Mouse (Mus musculus) megakaryocyte, embryonic 14.5 days (primary cell): Measurements from ENCODE around the gene Cept1.

Source experiments
- FLI1 ChIP-seq: IDR thresholded peaks from 2 replicates; pipeline ENCODE4 v1.6.1; 2012; ENCODE audit warnings: low read length, inconsistent platforms, mixed read lengths
- GATA1 ChIP-seq: IDR thresholded peaks from 3 replicates; pipeline ENCODE4 v1.6.1; 2012; ENCODE audit warnings: mixed read lengths, low read length, inconsistent platforms, borderline replicate concordance

DNA sequence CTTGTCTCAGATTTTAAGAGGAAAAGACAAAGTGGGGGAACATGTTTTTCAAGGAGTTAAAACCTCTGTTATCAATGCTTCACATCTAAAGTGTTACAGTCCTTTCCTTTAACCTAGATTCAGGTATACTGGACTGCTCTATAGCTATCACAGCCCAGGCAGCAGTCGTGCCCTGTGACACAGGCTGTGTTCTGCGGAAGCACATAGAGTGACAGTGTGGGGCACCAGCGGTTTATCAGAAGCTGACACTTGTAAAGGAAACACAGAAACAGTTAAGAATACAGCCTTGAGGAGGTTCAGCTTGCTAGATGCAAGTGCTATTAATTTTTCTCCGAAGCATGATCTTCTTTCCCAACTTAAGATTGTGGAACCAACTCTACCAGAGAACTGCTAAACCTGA is 95.0 kb downstream of the Cept1 start:
- TF ChIP-seq GATA1 (no peak), FLI1 (no peak)
